Mouse (Mus musculus) hindbrain, postnatal 0 days (tissue): ENCODE results near the gene Rpl18a. TPM values are rescaled to one million over a fixed set of nuclear protein-coding genes. Genes with fewer than 3 reads are reported as not detected.
A peak's percentile ranks its signal among the peaks of the same experiment; 100 is the strongest.

ENCODE experiments used
- ATAC-seq: fragments of 200-750 bp; cut with Nextera tagmentation; 2 replicates; pipeline ENCODE4 v1.8.0; 2017; ENCODE audit warnings: mild to moderate bottlenecking, moderate TSS enrichment, moderate library complexity
- DNase-seq: peaks from one replicate; pipeline ENCODE4 v3.0.0-alpha.2; 2015; ENCODE audit warnings: low spot score
- H3K27ac ChIP-seq: fragments of 300-500 bp; sonication (generic); 2 replicates; pipeline ENCODE4 v1.5.1; 2014; ENCODE audit warnings: mild to moderate bottlenecking
- H3K27me3 ChIP-seq: fragments of 300-500 bp; sonication (generic); 2 replicates; pipeline ENCODE4 v1.6.1; 2014; ENCODE audit warnings: low read length, mixed read lengths; ENCODE audit not compliant: insufficient read depth
- H3K36me3 ChIP-seq: fragments of 300-500 bp; sonication (generic); 2 replicates; pipeline ENCODE4 v1.6.1; 2014; ENCODE audit warnings: low read length, mixed read lengths; ENCODE audit not compliant: insufficient read depth
- H3K4me1 ChIP-seq: fragments of 300-500 bp; sonication (generic); 2 replicates; pipeline ENCODE4 v1.6.1; 2014; ENCODE audit warnings: antibody characterized with exemption, low read length, mixed read lengths; ENCODE audit not compliant: insufficient read depth
- H3K4me2 ChIP-seq: fragments of 300-500 bp; sonication (generic); 2 replicates; pipeline ENCODE4 v1.6.1; 2014; ENCODE audit warnings: low read depth, mild to moderate bottlenecking, low read length, moderate library complexity, mixed read lengths
- H3K4me3 ChIP-seq: fragments of 300-500 bp; sonication (generic); 2 replicates; pipeline ENCODE4 v1.5.1; 2014; ENCODE audit warnings: low read length
- H3K9ac ChIP-seq: fragments of 300-500 bp; sonication (generic); replicated peaks from 2 replicates; pipeline ENCODE4 v1.6.1; 2014; ENCODE audit warnings: mild to moderate bottlenecking, low read length, moderate library complexity, mixed read lengths
- H3K9me3 ChIP-seq: fragments of 300-500 bp; sonication (generic); 2 replicates; pipeline ENCODE4 v1.6.1; 2016; ENCODE audit warnings: low read length, mixed read lengths
- CTCF ChIP-seq: IDR thresholded peaks from 2 replicates; pipeline ENCODE4 v1.5.1; 2016; ENCODE audit warnings: antibody characterized with exemption, control low read depth, low read depth
- WGBS: fragments of 180-500 bp; shearing (Covaris S2); extraction: QIAGEN DNeasy Blood & Tissue Kit; methylation state at CpG from one replicate; pipeline ENCODE4 v1.1.7; 2014; 5-methylcytosine and 5-hydroxymethylcytosine counted together
- polyA plus RNA-seq: library from polyadenylated mRNA; unstranded; fragments of >200 nt; fragmentation: Nextera tagmentation; extraction: Ambion mirVana; gene quantifications from 2 replicates; pipeline ENCODE4 v1.2.1, GENCODE M21; 2015
- total RNA-seq: library from RNA; depleted of rRNA; stranded (reverse); fragments of >200 nt; gene quantifications from 2 replicates; pipeline ENCODE4 v1.2.3, GENCODE M21; 2014

Rpl18a gene
- total and polyA plus RNA-seq, 2 experiments from 2014 or later: 1,940 to 2,686 TPM

- Histone ChIP-seq H3K9ac (peak within 1 kb of the TSS; percentile 56), H3K9me3 (no peaks in the 10 kb centered on the region), H3K27me3 (no peaks in the 10 kb centered on the region), H3K4me2 (peak within 1 kb of the TSS; percentile 84), H3K27ac (no peak within 1 kb of the TSS), H3K4me1 (peaks cover 18% of the 10 kb centered on the region), H3K36me3 (no peaks in the 10 kb centered on the region), H3K4me3 (peak within 1 kb of the TSS; percentile 44)
- under 1% methylated on average over 55 of the region's 55 CpGs for WGBS
- DNase-seq (no peak), ATAC-seq (no peak)
- TF ChIP-seq CTCF: peak; percentile 54
These were observed 34.2 kb downstream of the Rpl18a start, which contains the start of gene Kcnn1 for GRCm38 (mm10) chr8:70862824-70863641. Gene Kcnn1, minus strand, starts transcription at chr8:70863258.

GRCm38 (mm10) chr8:70857516-70857915, 39.7 kb downstream of the Rpl18a start:
- no peak overlapping the region for H3K27ac ChIP-seq
- TF ChIP-seq CTCF: no peak
- H3K4me1 ChIP-seq: peaks cover 12% of the 10 kb centered on the region; the same call in 1 of the 2 replicates
- no peak overlapping the region for H3K4me3 ChIP-seq
- no peaks in the 10 kb centered on the region for H3K27me3 ChIP-seq
- 0 out of 2 replicates have a peak overlapping the region, but pooled peaks have one; percentile 86 for H3K4me2 ChIP-seq
- no peak for ATAC-seq
- WGBS: 16% methylated on average over 4 of the region's 4 CpGs
- no peak for DNase-seq
- no peaks in the 10 kb centered on the region for H3K36me3 ChIP-seq
- H3K9me3 ChIP-seq: no peaks in the 10 kb centered on the region
- no peak overlapping the region for H3K9ac ChIP-seq

DNA sequence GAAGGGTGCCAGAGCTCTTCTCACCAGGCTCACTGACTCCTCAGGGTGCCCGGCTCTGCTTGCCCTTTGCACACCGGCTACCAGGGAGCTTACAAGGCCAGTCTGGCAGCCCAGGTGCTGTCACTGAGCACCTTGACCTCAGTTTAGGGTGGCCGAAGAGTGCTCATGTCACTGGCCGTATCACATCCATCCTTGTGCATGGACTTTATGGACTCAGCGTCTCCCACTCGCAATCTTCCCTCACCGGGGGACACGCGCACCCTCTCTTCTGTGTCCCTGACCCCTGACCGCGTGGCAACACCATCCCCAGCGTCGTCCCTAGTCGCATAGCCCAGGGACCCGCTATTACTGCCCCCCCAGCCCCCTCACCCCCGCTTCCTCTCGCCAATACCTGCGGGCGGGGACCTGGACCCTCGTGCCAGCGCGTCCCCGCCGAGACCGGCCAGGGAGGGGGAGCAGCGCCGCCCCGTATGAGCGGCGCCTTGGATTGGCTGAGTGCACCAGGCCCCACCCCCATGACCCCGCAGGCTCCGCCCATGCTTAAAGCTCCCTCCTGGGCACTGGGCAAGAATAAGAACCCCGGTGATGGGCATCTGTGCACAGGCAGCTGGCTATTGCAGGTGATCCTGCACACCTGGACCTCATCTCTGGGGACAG, 40.5 kb downstream of the Rpl18a start:
- H3K4me1 ChIP-seq: peaks cover 12% of the 10 kb centered on the region; the same call in 1 of the 2 replicates
- ATAC-seq: peak; percentile 81
- WGBS: 6% methylated on average over 33 of the region's 33 CpGs

GRCm38 (mm10) chr8:70856028-70856427, 41.2 kb downstream of the Rpl18a start:
- no peak for TF ChIP-seq CTCF
- DNase-seq (no peak), ATAC-seq (no peak)
- WGBS: 56% methylated on average over 5 of the region's 5 CpGs
- H3K9ac ChIP-seq: peak overlapping the region; percentile 50; the same call in 1 of the 2 replicates
- H3K4me1 ChIP-seq: peaks cover 12% of the 10 kb centered on the region; the same call in 1 of the 2 replicates
- H3K4me3 ChIP-seq: peak overlapping the region; percentile 50
- H3K9me3 ChIP-seq: no peaks in the 10 kb centered on the region
- H3K36me3 ChIP-seq: no peaks in the 10 kb centered on the region
- H3K4me2 ChIP-seq: no peak overlapping the region
- no peaks in the 10 kb centered on the region for H3K27me3 ChIP-seq
- H3K27ac ChIP-seq: no peak overlapping the region

More for the DNA sequence above, 40.5 kb downstream of the Rpl18a start:
- no peaks in the 10 kb centered on the region for H3K36me3 ChIP-seq
- no peak overlapping the region for H3K27ac ChIP-seq
- no peaks in the 10 kb centered on the region for H3K9me3 ChIP-seq
- no peaks in the 10 kb centered on the region for H3K27me3 ChIP-seq
- peak; percentile 76 for DNase-seq
- H3K9ac ChIP-seq: peak overlapping the region; percentile 50
- H3K4me2 ChIP-seq: peak overlapping the region; percentile 86
- peak overlapping the region; percentile 50 for H3K4me3 ChIP-seq
- no peak for TF ChIP-seq CTCF

GRCm38 (mm10) chr8:70853863-70854262, 43.3 kb downstream of the Rpl18a start:
- Histone ChIP-seq H3K4me2 (no peak overlapping the region), H3K9ac (no peak overlapping the region), H3K4me3 (no peak overlapping the region), H3K27me3 (no peaks in the 10 kb centered on the region), H3K9me3 (no peaks in the 10 kb centered on the region), H3K4me1 (peaks cover 12% of the 10 kb centered on the region; the same call in 1 of the 2 replicates), H3K36me3 (no peaks in the 10 kb centered on the region), H3K27ac (no peak overlapping the region)
- 80% methylated on average over 2 of the region's 2 CpGs for WGBS
- ATAC-seq: no peak
- TF ChIP-seq CTCF: no peak
- DNase-seq: no peak

DNA sequence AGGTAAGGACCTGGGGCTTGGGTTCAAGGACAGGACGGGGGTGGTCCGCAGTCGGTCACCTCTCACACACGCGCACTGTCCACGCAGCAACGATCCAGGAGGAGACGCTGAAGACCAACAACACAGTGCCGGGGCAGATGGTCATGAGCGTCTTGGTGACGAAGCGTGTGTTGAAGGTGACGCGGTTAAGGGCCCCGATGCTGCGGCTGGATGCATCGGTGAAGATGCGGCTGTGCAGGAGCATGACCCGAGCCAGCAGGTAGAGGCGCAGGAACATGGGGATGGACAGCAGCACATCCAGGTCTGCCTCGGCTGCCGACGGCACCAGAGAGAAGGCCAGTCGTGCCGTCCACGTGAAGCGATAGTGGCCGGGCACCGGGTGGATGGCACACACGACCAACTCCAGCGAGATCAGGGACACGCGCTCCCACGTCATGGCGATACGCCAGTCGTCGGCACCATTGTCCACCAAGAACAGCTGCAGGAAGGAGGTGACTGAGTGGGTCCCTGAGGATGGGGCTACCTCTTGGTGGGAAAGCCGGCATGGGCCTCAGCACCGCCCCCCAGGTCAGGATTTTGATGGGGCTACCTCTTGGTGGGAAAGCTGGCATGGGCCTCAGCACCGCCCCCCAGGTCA, 44.5 kb downstream of the Rpl18a start:
- H3K9me3 ChIP-seq: no peaks in the 10 kb centered on the region
- no peaks in the 10 kb centered on the region for H3K27me3 ChIP-seq
- 92% methylated on average over 41 of the region's 41 CpGs for WGBS
- no peak for TF ChIP-seq CTCF
- H3K9ac ChIP-seq: no peak overlapping the region
- H3K4me1 ChIP-seq: peaks cover 12% of the 10 kb centered on the region; the same call in 1 of the 2 replicates
- H3K4me2 ChIP-seq: no peak overlapping the region
- H3K36me3 ChIP-seq: no peaks in the 10 kb centered on the region
- no peak overlapping the region for H3K27ac ChIP-seq
- no peak overlapping the region for H3K4me3 ChIP-seq
- no peak for ATAC-seq
- no peak for DNase-seq
